Mouse (Mus musculus) megakaryocyte-erythroid progenitor cell, adult 5-6 weeks (primary cell): ENCODE measurements at regions not wholly inside any gene's neighbourhood (a gene's known extent, or its start where the extent isn't known, plus 50 kb on each side); places are given as distances from the start of the nearest gene placed in this dataset.
A peak's percentile ranks its signal among the peaks of the same experiment; 100 is the strongest.

Experiments used
- ATAC-seq: replicated peaks from 2 replicates; pipeline ENCODE4 v1.8.0; 2016; ENCODE audit warnings: mild to moderate bottlenecking, inconsistent platforms; ENCODE audit not compliant: severe bottlenecking, poor library complexity, low FRiP score, low TSS enrichment

DNA sequence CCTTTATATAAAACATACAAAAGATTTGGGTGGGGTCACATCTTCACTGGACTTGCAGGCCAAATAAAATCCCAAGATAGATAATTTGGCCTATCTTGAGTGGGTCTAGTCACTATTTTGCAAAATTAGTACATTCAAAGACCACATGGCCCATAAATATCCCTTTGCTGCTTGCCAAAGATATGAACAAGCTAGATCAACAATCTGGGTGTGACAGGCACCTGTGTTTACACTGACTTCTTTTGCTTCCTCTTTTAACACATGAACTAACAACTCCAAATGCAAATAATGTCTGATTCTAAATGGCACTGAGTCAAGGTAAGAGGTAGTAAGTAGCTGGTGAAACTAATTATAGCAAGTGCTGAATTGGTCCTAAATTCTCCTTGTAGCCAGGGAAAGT, 370.2 kb upstream of the Slc30a5 start:
- no peak for ATAC-seq

DNA sequence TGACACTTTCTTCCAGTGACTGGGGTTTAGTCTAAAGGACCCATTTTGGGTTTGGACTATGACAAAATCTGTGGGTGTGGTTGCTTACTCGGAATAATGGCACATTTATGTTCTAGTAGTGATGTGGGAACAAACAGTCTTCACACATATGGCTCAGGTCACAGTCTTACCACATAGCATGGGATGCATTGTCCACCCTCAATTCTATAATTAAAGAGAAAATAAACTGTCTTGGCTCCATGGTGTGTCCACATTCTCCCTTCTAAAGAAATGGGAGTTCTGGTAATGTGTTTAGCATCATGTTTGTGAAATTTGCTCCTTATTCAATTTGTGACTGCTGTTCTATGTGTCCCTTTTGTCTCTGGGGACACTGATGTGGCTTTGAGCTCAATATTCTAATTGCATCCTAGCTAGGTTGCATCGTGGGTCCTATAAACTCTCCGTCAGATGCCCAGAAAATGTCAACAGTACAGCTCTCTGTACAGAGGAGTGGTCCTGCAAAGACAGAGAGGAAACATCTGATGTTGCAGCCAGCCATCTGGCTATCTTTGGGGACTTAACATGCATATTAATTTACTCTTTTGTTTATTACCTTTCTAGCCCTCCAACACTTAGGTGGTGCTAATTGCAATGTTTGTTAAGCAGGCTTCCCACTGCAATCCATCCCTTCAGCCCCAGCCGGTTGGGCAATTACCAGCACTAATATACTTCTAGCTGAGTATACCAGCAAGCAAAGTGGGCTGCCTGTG, 369.5 kb upstream of the Slc30a5 start:
- ATAC-seq = no peak

DNA sequence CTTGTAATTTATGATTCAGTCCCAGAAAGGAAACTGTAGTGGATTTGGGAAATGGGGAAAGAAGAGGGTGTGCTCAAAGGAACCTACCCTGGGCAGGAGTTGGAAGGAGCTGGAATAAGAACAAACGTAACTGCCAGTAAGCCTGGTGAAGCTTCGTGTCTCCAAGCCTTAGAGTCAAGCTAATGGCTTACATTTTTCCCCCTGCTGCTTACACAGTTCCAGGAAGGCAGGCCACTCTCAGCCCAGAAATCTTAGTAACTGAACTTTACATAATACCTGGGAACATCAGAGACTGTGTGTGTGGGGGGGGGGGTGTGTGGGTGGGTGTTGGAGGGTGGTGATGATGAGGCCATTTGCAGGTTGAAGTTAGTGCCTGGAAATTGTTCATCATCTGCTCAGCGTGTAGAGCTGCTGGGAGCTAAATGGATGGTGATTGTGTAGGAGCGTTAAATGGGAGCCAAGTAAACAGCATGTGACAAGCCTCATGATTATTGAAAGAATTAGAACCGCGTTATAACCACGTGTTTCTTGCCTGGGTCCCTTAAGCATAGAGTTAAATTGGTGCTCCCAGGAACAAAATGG, 357.1 kb upstream of the Slc30a5 start:
- no peak for ATAC-seq

GRCm38 (mm10) chr13:101182387-101182786, 349.2 kb upstream of the Slc30a5 start:
- ATAC-seq = 0 out of 2 replicates have a peak, but pooled peaks have one; percentile 26

GRCm38 (mm10) chr13:101175017-101175689, 341.9 kb upstream of the Slc30a5 start:
- no peak for ATAC-seq

DNA sequence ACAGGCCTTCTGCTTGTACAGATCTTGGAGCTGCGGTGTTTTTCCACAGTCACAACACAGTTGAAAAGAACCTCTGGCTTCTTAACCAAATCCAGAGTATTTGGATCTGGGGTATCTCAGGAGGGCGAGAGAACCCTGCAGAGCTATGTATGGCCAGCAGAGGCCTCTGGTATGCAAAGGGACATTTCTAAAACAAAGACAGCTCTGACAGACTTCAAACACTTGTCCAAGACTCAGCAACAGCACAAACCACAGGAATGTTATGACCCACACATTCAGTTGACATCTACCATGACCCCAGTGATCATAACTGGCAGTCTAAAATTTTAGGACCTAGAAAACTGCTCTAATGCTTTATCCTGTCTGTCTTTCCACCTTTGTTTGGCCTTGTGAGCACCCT, 328.5 kb upstream of the Slc30a5 start:
- ATAC-seq = no peak

- ATAC-seq = no peak
These were observed 326.7 kb upstream of the Slc30a5 start for GRCm38 (mm10) chr13:101159878-101160277.

DNA sequence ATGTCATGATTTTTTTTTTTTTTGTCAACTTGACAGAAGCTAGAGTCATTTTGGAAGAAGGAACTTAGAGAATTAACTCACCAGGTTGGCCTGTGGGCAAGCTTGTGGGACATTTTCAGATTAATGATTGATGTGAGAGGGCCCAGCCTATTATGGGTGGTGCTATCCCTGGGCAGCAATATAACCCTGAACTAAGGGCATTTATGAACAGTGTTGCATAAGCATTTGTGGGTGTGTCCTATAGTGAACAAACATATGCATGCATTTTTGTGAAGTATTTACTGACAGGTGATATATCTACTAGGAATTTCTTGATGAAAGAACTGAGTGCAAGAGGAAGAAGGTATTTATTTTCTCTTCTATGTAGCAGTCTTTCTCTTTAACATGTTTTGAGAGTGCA, 320.5 kb upstream of the Slc30a5 start:
- ATAC-seq = no peak

DNA sequence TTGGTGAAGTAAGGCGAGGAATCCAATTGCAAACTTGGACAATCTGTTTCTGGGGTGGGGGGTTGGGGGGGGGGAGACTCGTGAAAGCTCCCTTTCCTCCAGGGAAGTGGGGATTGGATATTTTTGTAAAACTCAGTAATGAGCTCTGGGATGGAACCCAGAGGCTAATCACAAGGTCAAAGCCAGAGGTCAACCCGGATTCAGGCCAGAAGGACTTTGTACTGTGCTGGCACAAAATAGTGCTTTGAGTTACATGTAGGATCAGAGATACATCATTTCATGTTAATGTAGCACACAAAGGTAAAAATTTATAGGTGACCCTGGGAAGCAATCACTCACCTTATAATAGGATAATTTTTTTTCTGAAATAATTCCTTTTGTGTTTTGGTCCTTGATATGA, 309.5 kb upstream of the Slc30a5 start:
- no peak for ATAC-seq

DNA sequence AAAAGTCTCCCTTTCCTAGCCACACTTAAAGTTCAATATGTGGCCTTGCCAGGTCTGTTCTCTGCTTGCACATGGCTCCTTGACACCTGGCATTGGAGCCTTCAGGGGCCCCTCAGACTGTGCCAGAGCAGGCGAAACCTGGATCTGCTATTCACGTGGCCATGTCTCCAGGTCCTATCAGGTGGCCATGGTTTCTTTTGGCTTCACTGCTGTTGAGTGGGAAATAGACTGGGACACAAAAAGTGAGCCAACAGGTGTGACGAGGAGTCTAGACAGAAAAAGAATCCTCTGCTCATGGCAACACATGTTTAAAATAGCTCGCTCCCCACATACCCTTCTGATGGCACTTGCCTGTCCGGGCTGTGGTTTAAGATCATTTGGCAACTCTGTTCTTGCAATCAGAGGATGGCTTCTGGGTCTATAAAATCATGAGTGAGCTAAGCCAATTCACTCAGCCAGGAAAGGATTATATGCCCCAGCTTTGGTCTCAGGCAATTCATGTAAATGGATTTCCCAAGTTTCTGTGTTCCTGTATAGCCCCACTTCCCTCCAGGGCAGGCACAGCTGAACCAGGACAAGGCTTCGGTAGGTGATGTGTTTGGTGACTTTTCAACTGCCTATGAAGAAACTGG, 309.0 kb upstream of the Slc30a5 start:
- no peak for ATAC-seq

DNA sequence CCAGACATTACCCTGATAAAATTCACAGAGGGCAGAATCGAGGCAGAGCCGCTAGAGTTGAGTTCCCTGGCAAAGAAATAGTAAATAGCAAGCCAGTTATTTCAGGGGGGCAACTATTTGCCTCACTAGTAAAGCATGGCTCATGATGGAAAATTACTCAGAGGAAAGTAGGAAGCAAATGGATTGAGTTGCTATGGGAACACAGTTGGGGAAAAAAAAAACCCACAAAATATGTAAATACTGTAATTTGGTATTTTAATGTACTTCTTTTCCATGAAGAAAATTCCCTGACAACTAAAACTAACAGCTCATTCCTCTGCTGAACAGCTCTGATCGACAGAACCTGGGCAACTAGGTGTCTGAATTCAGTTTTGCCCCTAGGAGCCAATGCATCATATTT, 296.2 kb upstream of the Slc30a5 start:
- ATAC-seq = no peak

DNA sequence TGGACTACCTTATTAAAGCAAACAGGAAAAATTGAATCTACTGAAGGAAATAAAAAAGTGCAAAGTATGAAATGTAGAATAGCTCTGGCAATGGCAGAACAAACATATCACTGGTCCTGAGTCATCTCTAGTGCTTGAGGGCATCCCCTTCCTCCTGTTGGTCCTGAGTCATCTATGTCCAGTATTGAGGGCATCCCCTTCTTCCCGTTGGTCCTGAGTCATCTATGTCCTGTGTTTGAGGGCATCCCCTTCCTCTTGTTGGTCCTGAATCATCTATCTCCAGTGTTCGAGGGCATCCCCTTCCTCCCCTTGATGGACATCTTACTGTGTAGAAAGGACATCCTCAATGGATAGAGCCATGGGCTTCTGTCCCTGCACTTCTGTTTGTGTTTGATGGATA, 294.6 kb upstream of the Slc30a5 start:
- ATAC-seq = no peak

- no peak for ATAC-seq
These were observed 294.0 kb upstream of the Slc30a5 start for GRCm38 (mm10) chr13:101127262-101127661.

GRCm38 (mm10) chr13:101117311-101117710, 284.1 kb upstream of the Slc30a5 start:
- ATAC-seq = no peak

- no peak for ATAC-seq
These were observed 282.1 kb upstream of the Slc30a5 start for GRCm38 (mm10) chr13:101115296-101115695.

DNA sequence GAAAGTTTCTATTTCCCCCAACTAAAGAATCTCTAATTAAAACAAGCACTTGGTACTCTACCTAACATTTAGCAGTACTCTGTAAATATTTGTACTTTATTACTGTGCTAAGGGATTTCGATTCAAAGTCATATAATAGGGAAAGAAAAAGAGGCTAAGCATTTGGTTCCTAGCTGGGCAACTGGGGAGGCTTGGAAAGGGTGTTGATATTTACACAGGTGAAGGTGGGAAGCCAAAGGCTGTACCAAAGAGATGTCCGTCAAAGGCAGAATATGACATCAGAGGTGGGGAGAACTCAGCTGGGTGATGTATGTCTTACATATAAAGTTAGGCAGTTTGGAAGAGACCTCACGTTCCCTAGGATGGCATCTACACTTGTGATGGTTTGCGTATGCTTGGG, 278.9 kb upstream of the Slc30a5 start:
- ATAC-seq = no peak

- no peak for ATAC-seq
These were observed 278.5 kb upstream of the Slc30a5 start for GRCm38 (mm10) chr13:101111773-101112172.

- no peak for ATAC-seq
These were observed 267.4 kb upstream of the Slc30a5 start for GRCm38 (mm10) chr13:101100621-101101020.

DNA sequence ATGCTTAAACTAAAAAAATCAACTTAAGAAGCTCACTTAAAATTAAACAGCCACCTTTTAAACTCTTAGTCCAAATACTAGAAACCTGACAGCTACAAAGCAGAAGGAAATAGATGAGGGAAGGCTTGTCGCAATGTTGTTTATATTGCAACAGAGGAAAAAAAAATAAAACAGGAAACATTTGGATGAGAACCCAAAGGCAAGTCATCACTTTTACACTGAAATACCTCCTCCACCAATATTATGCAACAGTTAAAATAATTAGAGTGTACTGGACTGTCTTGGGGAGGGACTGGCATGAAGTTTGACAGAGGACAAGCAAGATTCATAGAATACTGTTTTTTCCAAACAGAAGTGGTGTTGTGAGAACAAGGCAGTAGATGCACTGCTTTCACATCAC, 263.6 kb upstream of the Slc30a5 start:
- no peak for ATAC-seq

- no peak for ATAC-seq
These were observed 263.0 kb upstream of the Slc30a5 start for GRCm38 (mm10) chr13:101096221-101096620.
